Mouse (Mus musculus): ENCODE measurements around the gene Gpatch1.

Gene Gpatch1

DNA sequence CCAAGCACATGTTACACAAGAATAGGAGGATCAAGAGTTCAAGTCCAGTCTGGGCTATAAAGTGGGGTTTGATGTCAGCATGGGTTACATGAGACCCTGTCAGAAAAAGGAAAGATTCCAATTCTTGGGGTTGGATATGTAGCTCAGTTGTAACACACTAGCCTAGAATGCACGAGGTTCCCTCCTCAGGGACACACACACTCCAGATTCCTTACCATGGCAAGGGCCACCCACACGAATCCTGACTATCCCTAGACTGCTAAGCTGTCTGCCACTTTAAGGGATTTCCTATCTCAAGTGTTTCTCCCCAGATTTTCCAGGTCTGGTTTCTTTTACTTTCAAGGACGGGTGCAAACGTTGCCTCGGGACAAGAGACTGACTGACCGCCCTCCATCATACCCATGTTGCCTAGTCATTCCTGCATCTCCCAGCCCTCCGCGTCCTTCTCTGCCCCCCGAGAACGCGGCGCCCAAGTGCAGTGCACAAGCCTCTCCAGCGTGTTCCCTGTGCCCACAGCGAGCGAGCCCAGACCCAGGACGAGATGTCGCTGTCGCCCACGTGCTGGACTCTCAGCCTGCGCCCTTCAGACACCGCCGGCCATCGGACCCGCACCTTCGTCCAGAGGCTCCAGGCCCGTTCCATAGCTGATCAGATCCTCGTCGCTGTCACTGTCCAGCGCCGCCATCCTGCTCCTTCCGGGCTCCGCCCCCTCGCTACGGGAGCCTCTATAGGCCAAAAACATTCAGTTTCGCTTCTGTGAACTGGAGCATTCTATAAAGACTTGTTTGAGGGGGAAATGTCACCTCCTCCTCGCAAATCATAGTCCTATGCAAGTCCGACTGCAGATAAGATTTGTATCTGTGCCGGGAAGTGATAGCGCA lies at the start of gene Gpatch1:
Gpatch1 (minus strand) TSS at position 712 of the 881 bp plus-strand sequence.
- DNase-seq (ENCODE audit: low spot score in 2 of 2): peak; percentile 96 to 98

GRCm38 (mm10) chr7:35365161-35365910 lies 47.1 kb upstream of the Gpatch1 start:
- no peak for DNase-seq (ENCODE audit: low spot score in 2 of 2)

DNA sequence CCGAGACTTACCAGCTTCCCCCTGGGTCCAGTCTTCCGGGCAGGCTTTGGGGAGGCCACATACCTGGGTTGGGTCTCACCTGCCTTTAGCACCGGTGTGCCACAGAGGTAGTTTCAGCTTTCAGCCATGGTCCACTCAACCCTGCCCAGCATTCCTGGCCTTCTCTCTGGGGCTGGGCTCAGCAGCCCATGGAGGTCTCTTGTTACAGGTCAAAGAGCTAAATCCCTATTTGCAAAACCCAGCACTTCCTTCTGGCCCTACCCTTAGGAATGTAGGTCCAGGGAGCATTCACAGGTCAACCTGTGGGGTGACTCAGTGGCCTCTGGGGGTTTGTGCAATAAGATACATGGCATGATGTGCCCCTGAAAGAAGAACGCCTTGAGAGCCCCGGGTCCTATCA lies 44.6 kb upstream of the Gpatch1 start:
- no peak for DNase-seq (ENCODE audit: low spot score in 2 of 2)

DNA sequence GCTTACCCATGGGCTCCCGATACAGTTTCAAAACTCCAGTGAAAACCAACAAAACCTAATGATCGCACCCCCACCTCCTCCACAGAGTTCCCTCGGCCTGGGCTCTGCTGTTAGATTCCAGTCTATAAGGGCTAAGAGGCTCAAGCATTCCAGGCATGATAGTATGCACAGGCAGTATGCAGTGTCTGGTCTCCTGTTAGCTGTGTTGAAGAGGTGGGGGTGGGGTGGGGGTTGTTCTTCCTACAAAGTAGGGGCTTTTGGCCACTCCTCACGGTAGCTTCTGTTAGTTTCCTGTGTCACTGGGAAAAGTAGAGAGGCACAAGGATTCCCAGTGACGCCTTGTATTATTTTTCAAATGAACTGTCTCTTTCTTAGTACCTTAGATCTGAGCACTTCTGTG lies 44.0 kb upstream of the Gpatch1 start:
- DNase-seq (ENCODE audit: low spot score in 2 of 2): no peak

DNA sequence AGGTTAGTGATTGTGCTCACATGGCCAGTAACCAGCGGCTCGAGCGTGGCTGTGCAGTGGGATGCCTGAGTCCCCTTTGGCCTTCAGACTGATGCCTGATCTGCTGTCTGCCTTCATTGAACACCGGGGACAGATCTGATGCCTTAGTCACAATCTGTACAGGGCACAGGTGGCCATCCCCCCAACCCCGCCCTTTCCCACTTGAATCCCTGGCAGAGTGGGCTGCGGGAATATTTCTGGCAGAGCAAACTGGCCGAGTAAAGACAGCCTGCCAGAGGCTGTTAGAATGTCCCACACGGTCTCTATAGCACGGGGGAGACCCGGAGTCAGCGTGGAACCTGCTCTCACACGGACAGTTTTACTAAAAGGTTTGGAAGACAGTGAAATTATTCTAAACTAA lies 39.4 kb upstream of the Gpatch1 start:
- DNase-seq (ENCODE audit: low spot score in 2 of 2): no peak

GRCm38 (mm10) chr7:35355303-35355872 lies 37.1 kb upstream of the Gpatch1 start:
- no peak for DNase-seq (ENCODE audit: low spot score in 2 of 2)

- no peak for DNase-seq (ENCODE audit: low spot score in 2 of 2)
Measured at GRCm38 (mm10) chr7:35353306-35353705, 35.1 kb upstream of the Gpatch1 start.

DNA sequence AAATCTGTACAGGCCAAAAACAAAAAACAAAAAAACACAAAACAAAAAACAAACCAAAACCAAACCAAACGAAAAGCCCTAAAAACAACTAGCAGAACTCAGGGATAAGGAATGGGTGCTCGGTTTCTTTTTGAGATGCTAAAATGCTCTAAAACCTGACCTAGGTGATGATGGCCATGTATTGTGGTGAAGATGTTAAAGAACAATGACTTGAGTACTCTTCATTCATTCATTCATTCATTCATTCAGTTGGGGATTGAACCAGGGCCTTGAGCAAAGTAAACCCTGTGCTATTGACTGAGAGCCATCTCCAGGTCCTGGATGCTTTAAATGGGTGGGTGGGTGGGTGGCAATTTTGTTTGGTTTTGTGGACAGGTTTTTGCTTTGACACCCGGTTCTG lies 32.9 kb upstream of the Gpatch1 start:
- DNase-seq (ENCODE audit: low spot score in 2 of 2): no peak

GRCm38 (mm10) chr7:35349886-35350684 lies 31.8 kb upstream of the Gpatch1 start:
- DNase-seq (ENCODE audit: low spot score in 2 of 2): no peak

GRCm38 (mm10) chr7:35349022-35349421 lies 30.8 kb upstream of the Gpatch1 start:
- no peak for DNase-seq (ENCODE audit: low spot score in 2 of 2)

DNA sequence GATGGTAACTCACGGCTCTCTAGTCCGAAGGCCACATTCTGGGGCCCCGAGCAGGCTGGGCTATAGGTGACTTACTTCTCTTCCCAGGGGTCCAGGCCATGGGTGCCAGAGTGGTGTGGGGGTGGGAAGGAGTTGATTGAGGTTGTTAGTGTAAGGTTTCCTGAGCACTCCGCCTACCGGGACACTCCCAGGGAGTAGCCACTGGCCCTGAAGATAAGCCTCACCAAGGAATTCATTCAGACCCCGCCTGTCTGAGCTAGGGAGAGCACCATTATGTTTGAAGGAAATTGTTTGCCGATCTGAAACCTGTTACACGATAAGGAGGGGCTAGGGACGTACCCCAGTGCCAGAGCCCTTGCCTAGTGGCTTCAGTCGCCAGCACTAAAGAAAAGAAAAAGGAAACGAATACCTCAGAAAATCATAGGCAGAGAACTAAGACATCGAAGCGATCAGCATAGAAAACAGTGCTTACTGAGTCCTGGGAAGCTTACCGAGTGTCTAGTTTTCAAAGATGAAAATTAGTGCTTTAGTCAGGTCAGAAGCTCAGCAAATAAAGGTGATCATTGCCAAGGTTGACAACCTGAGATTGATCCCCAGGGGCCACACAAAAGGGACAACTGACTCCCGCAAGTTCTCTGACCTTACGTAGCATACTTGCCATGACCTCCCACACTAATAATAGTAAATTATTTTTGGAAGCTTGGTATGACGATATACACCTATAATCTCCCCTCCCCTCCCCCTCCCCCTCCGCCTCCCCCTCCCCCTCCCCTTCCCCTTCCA lies 29.9 kb upstream of the Gpatch1 start:
- no peak for DNase-seq (ENCODE audit: low spot score in 2 of 2)

DNA sequence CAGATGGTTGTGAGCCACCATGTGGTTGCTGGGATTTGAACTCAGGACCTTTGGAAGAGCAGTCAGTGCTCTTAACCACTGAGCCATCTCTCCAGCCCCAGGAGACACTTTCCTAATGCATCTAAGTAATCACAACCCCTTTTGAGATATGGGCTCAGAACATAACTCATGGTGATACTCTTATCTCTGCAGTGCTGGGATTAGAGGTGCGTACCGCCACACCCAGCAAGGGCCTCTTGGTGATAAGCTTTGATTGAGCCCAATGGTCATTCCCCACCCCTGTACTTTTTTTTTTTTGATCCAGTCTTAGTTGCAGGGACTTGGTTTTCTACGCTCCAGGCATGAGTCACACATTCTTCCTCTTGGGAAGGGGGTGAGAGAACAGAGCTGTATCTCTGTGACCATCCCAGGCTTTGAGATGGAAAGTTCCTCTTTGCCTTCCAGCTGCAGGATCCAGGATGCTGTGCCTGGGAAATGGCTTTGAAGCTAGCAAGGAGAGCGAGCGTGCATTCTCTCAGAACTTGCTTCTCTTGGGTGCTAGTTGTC lies 26.6 kb upstream of the Gpatch1 start:
- no peak for DNase-seq (ENCODE audit: low spot score in 2 of 2)

DNA sequence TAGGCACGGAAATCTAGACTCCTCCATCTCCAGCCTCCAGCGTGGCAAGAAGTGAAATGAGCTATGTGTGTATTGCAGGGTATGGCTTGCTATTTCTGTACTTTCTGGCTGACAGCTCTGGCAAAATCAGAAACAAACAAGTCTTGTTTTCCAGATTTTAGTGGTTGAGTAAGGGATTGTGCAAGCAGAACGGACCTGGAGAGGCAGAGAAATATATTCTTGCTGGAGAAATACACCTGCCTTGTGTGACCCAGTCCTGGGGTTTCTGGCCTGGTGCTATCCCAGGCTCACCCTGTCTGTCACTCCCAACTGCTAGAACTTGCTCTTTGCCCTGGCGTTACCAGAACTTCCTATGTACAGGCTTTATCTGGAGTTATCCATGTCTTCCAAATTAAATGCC lies 24.3 kb upstream of the Gpatch1 start:
- DNase-seq (ENCODE audit: low spot score in 2 of 2): no peak

GRCm38 (mm10) chr7:35341282-35341681 lies 23.0 kb upstream of the Gpatch1 start:
- DNase-seq (ENCODE audit: low spot score in 2 of 2): no peak

- DNase-seq (ENCODE audit: low spot score in 2 of 2): no peak
Measured at GRCm38 (mm10) chr7:35340196-35340595, 22.0 kb upstream of the Gpatch1 start.

DNA sequence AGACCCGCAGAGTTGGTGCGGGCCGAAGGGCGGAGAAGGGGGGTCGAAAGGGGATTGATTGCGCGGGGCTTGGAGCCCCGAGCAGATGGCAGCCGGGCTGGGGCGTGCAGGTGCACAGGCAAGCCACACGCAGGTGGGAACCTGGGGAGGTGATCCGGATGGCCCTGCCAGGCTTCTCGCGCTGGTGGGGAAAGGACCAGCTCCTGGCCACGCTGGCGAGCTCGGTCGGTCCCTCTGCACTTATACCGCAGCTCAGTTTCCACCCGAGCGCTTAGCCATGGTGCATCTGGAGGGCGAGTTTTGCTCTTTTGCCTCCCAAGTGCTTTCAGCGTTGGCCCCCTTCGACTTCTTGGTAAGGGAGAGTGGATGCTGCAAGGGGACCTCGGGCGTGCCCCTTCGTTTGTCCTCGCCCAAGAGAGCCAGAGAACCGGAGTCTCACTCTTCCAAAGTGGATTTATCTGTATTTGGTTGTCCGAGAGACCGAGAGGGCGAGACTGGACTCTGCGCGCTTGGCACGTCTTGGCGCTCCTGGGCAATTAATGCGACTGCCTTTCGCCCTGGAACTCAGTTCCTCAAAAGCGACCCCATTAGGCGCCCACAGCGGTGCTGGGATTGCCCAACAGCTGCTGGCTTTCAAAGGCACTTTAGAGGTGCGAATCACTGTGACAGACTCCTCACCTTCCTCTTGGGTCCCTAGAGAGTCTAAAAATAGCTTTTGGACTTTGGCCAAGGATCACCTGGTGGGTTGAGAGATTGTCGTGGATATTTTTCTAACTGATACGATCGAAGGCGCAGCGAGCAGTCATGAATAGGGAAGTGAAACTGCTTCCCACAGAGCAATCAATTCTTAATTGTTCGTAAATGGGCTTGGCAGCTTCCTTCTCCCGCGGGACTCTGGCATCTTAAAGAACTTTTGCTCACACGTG lies 16.6 kb upstream of the Gpatch1 start:
- no peak for DNase-seq (ENCODE audit: low spot score in 2 of 2)

- DNase-seq (ENCODE audit: low spot score in 2 of 2): peak; percentile 97 to 99
Measured at GRCm38 (mm10) chr7:35333692-35334526, 15.7 kb upstream of the Gpatch1 start, which contains the start of gene Rhpn2. Rhpn2 (plus strand) TSS chr7:35334170.

DNA sequence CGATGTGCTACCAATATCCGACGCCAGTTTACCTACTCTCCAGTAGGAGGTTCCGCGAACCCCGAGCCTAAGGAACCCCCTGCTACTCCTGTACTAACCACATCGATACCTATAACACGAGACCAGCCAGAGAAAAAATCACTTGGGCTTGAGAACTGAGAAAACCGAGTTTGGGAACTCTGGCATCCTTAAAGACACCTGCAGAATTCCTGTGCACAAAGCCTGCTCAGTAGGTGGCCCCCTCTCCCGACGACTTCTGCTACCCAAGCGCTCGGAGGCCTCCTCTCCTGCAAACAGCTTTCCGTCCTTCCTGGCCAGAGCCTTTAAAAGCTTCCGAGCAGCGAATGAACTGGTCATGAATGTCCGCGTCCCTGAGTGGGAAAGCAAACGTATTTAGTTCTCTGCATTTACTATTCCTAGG lies 15.0 kb upstream of the Gpatch1 start:
- DNase-seq (ENCODE audit: low spot score in 2 of 2): no peak

DNA sequence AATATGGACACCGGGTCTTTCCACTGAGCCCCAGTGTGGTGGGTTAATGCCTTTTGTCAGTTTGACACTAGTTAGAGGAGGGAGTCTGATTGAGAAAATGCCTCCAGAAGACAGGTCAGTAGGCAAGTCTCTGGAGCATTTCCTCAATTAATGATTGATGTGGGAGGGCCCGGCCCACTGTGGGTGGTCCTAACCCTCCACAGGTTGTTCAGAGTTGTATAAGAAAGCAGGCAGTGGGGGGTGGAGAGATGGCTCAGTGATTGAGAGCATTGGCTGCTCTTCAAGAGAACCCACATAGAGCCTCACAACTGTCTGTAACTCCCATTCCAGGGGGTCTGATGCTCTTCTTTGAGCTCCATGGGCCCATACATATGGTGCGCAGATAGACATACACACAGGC lies 13.3 kb upstream of the Gpatch1 start:
- DNase-seq (ENCODE audit: low spot score in 2 of 2): no peak
